Mouse (Mus musculus): ENCODE data around the gene Gtf2ird1. TPM values are rescaled to one million over a fixed set of nuclear protein-coding genes. Genes with fewer than 3 reads are reported as not detected.

Gtf2ird1 gene
- total RNA-seq, 2 experiments from 2014 or later, result 5.5 to 23.1 TPM

DNA sequence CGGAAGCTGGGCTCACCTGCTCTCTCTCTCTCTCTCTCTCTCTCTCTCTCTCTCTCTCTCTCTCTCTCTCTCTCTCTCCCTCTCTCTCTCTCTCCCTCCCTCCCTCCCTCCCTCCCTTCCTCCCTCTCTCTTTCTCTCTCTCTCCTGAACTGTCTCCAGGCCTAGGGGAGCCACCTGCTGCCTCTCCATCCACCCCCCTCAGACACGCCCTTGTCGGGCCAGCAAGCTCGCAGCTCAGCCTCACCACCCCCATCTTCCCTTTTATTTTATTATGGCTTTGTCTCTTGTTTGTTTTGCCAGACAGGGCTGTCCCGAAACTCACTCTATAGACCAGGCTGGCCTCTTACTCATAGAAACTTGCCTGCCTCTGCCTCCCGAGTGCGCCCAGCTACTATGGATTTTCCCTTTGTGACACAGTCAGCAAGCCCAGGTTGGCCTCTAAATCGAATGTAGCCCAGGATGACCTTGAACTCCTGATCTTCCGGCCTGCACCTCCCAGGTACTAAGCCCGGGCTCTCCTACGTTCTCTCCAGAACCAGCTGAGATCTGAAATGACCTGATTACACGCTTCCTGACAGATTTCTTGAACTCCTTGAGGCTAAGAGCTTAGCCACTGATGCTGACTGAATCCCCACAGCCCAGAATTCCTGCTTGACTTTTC, 34.1 kb downstream of the Gtf2ird1 start:
- ATAC-seq (replicated peaks; ENCODE audit: low FRiP score, low TSS enrichment, poor library complexity, severe bottlenecking), result no peak

DNA sequence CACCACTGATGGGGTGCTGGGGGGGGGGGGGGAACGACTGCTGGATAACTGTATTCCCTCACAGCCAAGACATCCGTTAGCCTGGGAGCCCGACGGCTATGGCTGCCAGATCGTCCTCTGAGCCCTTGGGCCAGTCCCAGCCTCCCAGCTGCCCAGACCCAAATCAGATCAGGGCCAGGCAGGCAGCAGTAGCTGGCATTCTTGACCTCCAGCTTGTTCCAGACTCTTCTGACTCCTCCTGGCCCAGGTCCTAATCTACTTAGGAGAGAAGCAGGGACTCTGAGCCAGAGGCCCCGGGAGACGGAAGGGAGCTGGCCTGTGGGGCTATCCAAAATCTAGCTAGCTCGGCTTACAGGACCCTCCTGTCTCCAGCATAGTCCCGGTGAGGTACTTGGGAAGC, 35.5 kb downstream of the Gtf2ird1 start:
- ATAC-seq (replicated peaks; ENCODE audit: low FRiP score, low TSS enrichment, poor library complexity, severe bottlenecking), result no peak

DNA sequence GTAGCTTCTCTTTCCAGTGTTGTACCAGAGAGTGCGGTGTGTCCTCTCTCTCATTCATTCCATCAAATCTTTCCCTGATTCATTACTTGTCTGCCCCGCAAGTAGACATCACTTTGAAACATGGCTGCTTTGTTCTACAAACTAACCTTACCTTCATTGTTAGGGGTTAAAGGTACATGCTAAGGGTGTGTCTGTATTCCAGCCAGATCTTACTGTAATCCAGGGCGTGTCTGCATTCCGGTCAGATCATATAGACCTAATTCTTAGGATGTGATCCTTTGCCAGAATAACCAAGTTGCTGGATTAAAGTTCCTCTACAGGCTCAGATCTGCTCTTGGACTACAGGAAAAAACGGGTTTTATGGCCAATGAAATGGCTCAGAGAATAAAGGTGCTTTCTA, 36.8 kb downstream of the Gtf2ird1 start:
- no peak for ATAC-seq (replicated peaks; ENCODE audit: low FRiP score, low TSS enrichment, poor library complexity, severe bottlenecking)

DNA sequence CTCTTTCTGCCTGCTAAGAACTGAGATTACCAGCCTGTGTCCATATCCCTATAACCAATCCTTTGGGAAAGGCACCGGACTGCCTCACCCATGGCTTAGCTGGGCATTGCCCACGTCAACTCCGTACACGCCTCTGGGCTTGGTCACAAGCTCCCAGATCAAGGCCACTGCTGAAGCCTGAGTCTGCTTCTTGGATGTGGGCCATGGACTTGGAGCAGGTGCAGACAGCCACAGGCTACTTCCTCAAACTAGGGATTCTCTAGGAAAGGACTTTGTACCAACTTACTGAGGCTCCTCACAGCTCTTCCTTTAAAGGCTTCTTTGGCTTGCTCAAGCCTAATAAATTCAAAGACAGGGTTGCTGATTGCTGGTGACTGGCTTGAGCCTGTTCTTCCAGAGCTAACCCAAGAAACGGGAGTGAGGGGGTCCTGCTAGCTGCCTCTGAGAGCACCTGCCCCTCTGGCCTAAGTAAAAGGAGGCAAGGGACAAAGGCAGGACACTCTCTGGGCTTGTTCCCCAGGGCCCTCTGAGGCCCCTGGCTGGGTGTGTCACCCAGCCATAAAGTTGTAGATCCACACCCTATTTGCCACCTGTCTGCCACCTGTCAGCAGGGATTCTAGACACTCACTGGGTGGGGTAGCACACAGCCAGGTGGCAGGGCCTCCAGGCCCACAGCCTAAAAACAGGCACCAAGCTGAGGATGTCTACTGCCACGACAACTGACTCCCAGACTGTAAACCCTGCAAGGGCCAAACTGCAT, 38.0 kb downstream of the Gtf2ird1 start:
- no peak for ATAC-seq (replicated peaks; ENCODE audit: low FRiP score, low TSS enrichment, poor library complexity, severe bottlenecking)

DNA sequence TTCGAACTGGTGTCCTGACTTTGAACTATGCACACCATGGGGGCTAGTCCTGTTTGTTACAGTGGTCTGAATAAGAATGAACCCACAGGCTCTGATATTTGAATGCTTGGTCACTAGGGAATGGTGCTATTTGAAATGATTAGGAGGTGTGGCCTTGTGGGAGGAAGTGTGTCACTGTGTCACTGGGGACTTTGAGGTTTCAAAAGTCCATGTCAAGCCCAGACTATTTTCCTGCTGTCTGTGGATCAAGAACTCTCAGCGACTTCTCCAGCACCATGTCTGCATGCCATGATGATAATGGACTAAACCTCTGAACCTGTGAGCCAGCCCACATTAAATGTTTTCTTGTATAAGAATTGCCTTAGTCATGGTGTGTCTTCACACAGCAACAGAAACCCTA, 44.2 kb downstream of the Gtf2ird1 start:
- ATAC-seq (replicated peaks; ENCODE audit: low FRiP score, low TSS enrichment, poor library complexity, severe bottlenecking), result no peak

DNA sequence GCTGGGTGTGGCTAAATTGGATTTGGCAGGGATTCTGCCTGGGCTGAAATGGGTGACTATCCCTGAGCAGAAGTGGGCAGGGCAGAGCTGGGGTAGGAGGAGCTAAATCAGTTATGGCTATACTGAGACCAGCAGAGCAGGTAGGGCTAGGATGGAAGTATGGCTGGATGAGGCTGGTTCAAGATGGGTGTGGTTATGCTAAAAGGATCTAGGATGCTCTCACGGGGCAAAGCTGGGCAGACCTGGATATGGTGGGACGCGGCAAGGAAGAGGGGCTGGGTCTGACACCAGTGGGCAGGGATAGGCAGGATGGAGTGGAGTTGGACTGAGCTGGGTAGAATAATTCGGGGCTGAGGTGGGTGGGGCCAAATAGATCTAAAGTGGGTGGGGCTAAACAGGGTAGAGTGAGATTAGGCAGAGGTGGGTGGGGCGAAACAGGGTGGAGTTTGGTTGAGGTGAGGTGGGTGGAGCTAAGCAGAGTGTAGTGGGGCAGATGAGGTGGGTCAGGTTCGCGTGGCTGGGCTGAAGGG, 46.1 kb downstream of the Gtf2ird1 start:
- ATAC-seq (replicated peaks; ENCODE audit: low FRiP score, low TSS enrichment, poor library complexity, severe bottlenecking), result peak; percentile 55

DNA sequence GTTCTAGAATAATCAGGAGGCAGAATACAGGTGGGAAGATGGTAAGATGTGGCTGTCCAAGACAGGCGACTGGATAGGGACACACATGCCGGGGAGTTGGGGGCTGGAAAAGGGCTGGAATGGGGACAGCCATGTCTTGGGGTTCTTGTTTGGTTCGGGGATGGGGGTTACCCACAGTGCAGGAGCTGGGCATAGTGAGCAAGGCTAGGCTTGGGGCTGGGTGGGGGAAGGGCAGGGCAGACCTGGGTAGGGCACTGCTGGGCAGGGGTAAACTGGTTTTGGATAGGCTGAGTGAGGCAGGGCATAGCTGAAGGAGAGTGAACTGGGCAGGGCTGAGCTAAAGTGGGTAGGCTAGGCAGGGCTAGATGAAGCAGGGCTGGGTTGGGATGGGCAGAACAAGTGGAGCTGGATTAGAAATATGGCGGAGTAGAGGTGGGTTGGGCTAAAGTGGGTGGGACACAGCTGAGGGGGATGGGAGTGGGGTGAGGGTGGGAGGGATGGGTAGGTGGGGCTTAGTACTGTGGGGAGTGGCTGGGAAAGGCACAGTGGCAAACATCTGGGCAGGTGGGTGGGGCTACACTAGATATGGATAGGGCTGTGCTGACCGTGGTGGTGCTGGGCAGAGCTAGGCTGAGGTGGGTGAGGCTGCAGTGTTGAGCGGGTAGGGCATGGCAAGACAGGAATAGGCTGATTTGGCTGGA, 46.8 kb downstream of the Gtf2ird1 start:
- peak; percentile 76 for ATAC-seq (replicated peaks; ENCODE audit: low FRiP score, low TSS enrichment, poor library complexity, severe bottlenecking)

DNA sequence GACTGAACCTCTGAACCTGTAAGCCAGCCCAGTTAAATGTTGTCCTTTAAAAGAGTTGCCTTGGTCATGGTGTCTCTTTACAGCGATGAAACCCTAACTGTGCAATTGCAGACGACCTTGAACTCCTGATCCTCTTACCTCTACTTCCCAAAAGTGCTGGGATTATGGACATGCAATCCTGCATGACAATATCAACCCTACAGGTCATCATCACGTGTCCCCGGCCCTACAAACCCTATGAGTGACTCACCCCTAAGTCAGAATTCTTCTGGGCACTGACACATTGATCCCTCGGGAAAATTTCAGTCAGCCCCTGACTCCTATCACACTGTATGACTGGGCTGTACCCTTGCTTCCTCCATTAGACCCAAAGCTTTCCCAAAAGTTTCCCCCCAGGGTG, 48.4 kb downstream of the Gtf2ird1 start:
- no peak for ATAC-seq (replicated peaks; ENCODE audit: low FRiP score, low TSS enrichment, poor library complexity, severe bottlenecking)

DNA sequence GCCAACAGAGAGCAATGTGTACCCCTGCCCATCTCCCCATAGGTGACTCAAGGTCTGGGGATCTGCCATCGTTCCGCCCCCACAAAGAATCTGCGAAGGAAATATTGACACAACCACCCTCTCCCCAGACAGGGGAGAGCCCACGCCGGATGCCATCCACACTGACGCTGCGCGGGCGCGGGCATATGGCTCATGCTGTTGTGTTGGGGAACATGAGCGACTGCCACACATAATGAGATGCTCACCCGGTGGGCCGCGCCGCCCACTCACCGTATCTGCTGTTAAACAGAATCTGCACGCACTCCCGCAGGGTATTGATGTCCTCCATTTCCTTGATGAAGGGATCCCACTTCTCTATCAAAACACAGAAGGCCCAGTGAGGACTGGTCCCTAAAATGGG, 54.7 kb downstream of the Gtf2ird1 start:
- no peak for ATAC-seq (replicated peaks; ENCODE audit: low FRiP score, low TSS enrichment, poor library complexity, severe bottlenecking)

DNA sequence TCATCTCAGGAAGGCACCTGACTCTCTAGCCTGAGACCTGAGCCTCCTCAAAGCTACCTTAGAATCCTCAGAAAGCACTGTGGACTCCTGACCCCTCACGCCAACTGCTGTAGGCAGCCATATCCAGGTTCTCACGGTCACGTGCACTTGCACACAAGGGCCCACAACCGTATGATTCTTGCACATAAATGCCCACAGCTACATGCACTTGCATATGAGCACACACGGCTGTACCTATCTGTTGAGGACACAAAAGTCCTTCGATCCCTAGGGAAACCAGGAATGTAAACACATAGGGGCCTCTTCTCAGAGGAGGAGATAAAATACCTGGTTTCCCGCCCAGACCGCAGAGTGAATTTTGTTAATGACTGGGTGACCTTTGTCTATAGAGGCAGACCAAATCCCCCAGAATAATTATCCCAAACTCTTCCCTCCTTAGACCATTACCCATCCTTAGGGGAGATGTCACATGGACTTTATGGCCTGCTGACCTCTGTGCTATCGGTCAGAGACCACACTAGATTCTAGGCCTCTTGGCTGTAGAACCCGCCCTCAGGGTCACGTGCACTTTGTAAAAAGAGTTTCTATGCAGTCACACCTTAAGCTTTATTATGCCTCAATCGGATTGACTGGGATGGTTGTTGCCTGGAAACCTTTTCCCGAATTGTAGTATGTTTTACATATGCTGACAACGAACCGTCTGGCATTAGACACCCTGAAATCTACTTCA, 58.9 kb downstream of the Gtf2ird1 start:
- no peak for ATAC-seq (replicated peaks; ENCODE audit: low FRiP score, low TSS enrichment, poor library complexity, severe bottlenecking)

DNA sequence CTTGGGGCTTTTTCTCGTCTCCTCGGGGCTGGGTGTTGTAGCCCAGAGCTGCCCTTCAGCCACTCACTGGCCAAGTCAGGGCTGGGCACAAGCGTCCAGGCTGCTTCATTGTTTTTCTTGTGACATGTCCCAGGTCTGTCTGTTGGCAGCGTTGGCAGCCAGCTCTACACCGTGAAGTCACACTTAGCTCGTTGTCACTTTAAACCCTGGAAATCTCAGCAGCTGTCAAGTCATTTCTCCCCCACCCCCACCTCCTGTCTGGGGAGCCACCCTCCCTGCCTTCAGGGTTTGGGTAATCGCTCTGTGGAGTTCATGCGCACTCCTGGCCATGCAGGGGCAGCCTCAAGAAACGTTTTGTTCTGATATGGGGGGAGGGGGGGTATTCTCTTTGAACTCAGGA, 60.0 kb downstream of the Gtf2ird1 start:
- no peak for ATAC-seq (replicated peaks; ENCODE audit: low FRiP score, low TSS enrichment, poor library complexity, severe bottlenecking)

DNA sequence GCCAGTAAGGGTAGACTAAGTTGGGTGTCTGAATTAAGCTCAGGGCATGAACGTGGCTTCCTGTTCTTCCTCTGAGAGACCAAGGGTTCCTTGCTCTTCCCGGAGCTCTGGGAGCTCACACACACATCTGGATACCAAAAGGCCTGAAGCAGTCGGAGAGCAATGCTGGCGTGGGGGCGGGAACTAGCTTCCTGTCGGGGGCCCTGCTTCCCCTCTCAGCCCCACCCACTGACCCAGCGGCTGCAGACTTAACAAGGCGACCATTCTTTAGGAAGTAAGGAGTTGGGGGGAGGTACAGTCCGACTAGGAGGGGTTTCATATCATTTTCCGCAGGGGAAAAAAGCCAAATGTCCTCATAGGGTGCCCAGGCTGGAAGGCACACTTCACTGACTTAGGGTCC, 61.9 kb downstream of the Gtf2ird1 start:
- ATAC-seq (replicated peaks; ENCODE audit: low FRiP score, low TSS enrichment, poor library complexity, severe bottlenecking), result peak; percentile 73

DNA sequence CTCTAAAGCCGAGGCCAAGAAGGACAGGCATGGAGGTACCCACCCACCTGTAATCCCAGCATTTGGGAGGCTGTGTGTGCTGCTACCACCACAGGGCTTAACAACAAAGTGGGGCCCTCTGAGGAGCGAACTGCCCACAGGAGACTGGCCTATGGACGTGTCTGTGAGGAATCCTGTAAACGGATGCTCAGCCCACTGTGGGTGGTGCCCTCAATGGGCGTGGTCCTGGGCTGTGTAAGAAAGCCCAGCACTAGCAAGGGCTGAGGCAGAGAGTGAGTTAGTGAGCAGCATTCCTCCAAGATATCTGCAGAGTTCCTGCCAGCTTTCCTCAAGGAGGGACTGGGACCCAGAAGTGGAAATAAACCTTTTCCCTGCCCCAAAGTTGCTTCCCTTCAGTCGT, 62.9 kb downstream of the Gtf2ird1 start:
- ATAC-seq (replicated peaks; ENCODE audit: low FRiP score, low TSS enrichment, poor library complexity, severe bottlenecking), result peak; percentile 78

DNA sequence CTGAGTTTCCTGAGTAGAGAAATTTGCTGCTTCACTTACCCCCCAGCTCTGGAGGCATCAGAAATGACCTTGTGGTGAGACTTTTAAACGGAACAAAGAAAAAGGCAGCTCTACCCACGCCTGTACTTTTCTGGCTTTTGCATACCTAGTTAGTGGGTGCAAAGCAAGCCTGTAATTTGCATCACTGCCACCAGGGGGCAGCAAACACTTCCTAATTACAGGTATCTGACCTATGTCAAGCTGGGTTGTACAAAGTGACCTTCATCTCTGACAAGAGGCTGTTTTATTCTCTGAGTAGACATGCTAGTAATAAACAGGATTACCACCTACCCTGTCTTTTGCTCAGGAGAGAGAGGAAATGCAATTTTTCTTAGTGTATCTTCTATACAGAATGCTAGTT, 71.4 kb downstream of the Gtf2ird1 start:
- peak; percentile 57 for ATAC-seq (replicated peaks; ENCODE audit: low FRiP score, low TSS enrichment, poor library complexity, severe bottlenecking)

DNA sequence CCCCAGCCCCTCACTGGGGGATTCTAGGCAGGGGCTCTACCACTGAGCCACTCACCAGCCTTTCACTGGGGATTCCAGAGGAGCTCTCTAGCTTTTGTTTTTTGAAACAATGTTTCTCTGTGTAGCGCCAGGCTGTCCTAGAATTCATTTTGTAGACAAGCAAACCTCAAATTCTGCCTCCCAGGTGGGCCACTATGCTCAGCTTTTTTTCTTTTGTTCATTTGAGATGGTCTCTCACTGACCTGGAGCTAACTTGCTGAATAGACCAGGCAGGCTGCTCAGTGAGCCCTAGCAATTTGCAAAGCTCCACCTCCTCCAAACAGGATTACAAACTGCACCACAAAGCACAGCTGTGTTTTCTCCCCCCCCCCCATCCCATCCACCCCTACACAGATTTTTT, 81.3 kb downstream of the Gtf2ird1 start:
- ATAC-seq (replicated peaks; ENCODE audit: low FRiP score, low TSS enrichment, poor library complexity, severe bottlenecking), result no peak

DNA sequence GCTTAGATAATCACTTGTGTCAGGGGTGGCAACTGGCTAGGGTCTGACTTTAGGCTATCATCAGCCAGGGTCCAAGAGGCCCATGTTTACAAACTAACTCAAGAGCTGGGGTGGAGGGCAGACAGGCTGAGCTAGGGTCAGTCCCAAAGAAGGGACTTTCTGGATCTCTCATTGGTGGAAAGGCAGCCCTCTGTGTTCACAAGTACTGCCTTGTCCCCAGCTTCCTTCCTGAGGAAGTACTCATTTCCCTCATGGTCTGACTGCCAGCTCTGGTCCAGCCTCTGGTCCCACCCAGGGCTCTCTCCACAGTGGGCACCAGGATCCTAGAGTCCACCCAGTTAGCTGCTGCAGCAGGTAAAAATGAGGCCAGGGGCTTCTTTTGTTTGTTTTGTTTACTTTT, 82.0 kb downstream of the Gtf2ird1 start:
- ATAC-seq (replicated peaks; ENCODE audit: low FRiP score, low TSS enrichment, poor library complexity, severe bottlenecking), result no peak

DNA sequence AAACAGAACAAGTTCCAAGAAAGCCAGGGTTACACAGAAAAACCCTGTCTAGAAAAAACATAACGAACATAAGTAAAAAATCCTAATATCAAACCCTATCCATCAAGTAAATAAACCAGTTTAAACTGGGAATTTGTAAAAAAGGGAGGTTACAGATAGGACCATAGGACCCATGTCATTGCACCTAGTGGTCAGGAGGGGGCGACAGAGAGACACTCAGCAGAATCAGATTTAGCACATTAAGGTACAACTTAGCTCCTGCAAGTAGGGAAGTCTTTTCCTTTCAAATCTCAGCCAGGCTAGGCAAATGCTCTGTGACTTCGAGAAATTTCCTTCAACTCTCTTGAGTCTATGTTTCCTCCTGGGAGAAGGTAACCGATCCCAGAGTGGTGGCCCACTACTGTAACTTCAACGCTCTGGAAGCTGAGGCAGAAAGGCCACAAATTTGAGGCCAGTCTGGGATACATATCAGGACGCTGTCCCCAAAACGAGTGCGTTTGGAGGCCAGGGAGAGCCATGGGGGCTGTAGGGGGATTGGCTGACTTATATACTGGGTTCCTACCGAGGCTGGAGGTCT, 82.5 kb downstream of the Gtf2ird1 start:
- peak; percentile 80 for ATAC-seq (replicated peaks; ENCODE audit: low FRiP score, low TSS enrichment, poor library complexity, severe bottlenecking)

DNA sequence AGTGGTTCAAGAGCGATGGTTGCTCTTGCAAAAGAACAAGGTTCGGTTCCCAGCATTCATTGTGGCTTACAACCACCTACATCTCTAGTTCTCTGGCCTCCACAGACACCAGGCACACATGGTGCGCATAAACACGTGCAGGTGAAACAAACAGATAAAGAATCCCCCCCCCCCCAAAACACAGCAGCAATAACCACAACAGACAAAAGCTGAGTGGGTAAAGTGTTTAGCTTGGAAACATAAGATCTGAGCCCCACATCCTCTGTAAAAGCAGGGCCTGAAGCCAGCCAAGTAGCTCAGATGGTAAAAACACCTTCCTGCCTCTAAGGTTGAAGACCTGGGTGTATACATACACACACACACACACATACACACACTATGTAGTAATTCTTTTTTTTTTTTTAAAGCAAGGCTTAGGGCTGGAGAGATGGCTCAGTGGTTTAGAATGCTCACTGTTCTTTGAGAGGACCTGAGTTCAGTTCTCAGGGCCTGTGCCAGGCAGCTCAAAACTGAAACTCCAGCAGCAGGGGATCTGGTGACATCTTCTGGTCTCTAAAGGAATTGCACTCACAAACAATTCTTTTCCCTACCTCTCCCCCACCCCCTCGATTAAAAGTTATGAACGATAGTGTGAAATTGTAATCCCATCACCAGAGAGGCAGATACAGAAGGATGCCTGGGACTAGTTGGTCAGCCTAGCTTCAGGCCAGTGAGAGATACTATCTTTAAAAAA, 83.4 kb downstream of the Gtf2ird1 start:
- ATAC-seq (replicated peaks; ENCODE audit: low FRiP score, low TSS enrichment, poor library complexity, severe bottlenecking), result no peak
